Mouse (Mus musculus) CH12.LX (cell line): ENCODE data around the gene Npepps. TPM values are rescaled to one million over a fixed set of nuclear protein-coding genes. Genes with fewer than 3 reads are reported as not detected.

Source experiments
- DNase-seq: peaks from one replicate; pipeline ENCODE4 v3.0.0-alpha.2; 2013; ENCODE audit errors: extremely low read depth
- H3K27ac ChIP-seq: 2 replicates; pipeline ENCODE4 v1.5.1; 2012; ENCODE audit warnings: low read depth, mild to moderate bottlenecking, control low read depth, moderate library complexity; ENCODE audit not compliant: insufficient read depth
- H3K27me3 ChIP-seq: replicated peaks from 2 replicates; pipeline ENCODE3; 2012; ENCODE audit warnings: inconsistent platforms
- H3K36me3 ChIP-seq, 2 experiments: replicated peaks in 1 of 2; 2 replicates each; pipeline versions ENCODE3 to v1.6.1; 2012; ENCODE audit warnings: inconsistent platforms in 1 of 2, low read length in 1 of 2, mild to moderate bottlenecking in 1 of 2, mixed read lengths in 1 of 2, moderate library complexity in 1 of 2; ENCODE audit not compliant: control insufficient read depth in 1 of 2, insufficient read depth in 1 of 2
- H3K4me1 ChIP-seq, 2 experiments: 2 replicates each; pipeline ENCODE4 v1.6.1; 2012; ENCODE audit warnings: inconsistent platforms in 1 of 2, moderate library complexity in 1 of 2; ENCODE audit not compliant: insufficient read depth in 2 of 2, control insufficient read depth in 1 of 2
- H3K4me2 ChIP-seq: 2 replicates; pipeline ENCODE4 v1.6.1; 2012; ENCODE audit warnings: low read depth, mild to moderate bottlenecking, control low read depth; ENCODE audit not compliant: poor library complexity, insufficient read depth, severe bottlenecking
- H3K4me3 ChIP-seq, 3 experiments: fragments of 150-350 bp in 1 of 3; sonication (generic) in 1 of 3; replicated peaks in 1 of 3; 2 replicates each; pipeline versions ENCODE3 to v1.5.1; 2011 to 2012; ENCODE audit warnings: low read depth in 2 of 3, low read length in 2 of 3, mild to moderate bottlenecking in 2 of 3, moderate library complexity in 2 of 3, control low read depth in 1 of 3, improper control_type of control experiment in 1 of 3, inconsistent platforms in 1 of 3, mixed read lengths in 1 of 3; ENCODE audit not compliant: poor library complexity in 1 of 3
- H3K79me2 ChIP-seq: replicated peaks from 2 replicates; pipeline ENCODE4 v1.6.1; 2012; ENCODE audit warnings: mild to moderate bottlenecking, moderate library complexity; ENCODE audit not compliant: control insufficient read depth, poor library complexity, insufficient read depth, severe bottlenecking; ENCODE audit errors: extremely low read depth
- H3K9ac ChIP-seq: 2 replicates; pipeline ENCODE4 v1.6.1; 2012; ENCODE audit warnings: low read depth, mild to moderate bottlenecking, control low read depth, moderate library complexity; ENCODE audit not compliant: insufficient read depth
- H3K9me3 ChIP-seq: replicated peaks from 2 replicates; pipeline ENCODE3; 2012; ENCODE audit warnings: low read length, inconsistent platforms, mixed read lengths
- CHD1 ChIP-seq: IDR thresholded peaks from 2 replicates; pipeline ENCODE4 v1.6.1; 2012; ENCODE audit warnings: low read depth, low read length, improper control_type of control experiment, inconsistent platforms
- CHD2 ChIP-seq: IDR thresholded peaks from 2 replicates; pipeline ENCODE4 v1.6.1; 2011; ENCODE audit warnings: low read length, improper control_type of control experiment
- EP300 ChIP-seq: IDR thresholded peaks from 2 replicates; pipeline ENCODE4 v1.6.1; 2011; ENCODE audit warnings: low read length, improper control_type of control experiment
- GABPA ChIP-seq: IDR thresholded peaks from 2 replicates; pipeline ENCODE4 v1.6.1; 2012; ENCODE audit warnings: low read depth, low read length, improper control_type of control experiment, inconsistent platforms; ENCODE audit not compliant: insufficient replicate concordance
- IRF4 ChIP-seq: IDR thresholded peaks from 2 replicates; pipeline ENCODE4 v1.6.1; 2014; ENCODE audit warnings: low read depth, mild to moderate bottlenecking, inconsistent platforms, low read length, improper control_type of control experiment
- JUN ChIP-seq: IDR thresholded peaks from 2 replicates; pipeline ENCODE4 v1.6.1; 2011; ENCODE audit warnings: low read depth, mild to moderate bottlenecking, low read length, improper control_type of control experiment, moderate library complexity; ENCODE audit not compliant: insufficient read depth
- JUND ChIP-seq: conservative IDR thresholded peaks from 2 replicates; pipeline ENCODE4 v1.6.1; 2011; ENCODE audit warnings: low read depth, low read length, improper control_type of control experiment
- MAFK ChIP-seq: IDR thresholded peaks from 2 replicates; pipeline ENCODE4 v1.6.1; 2011; ENCODE audit warnings: low read length, improper control_type of control experiment; ENCODE audit not compliant: insufficient replicate concordance
- MEF2A ChIP-seq: IDR thresholded peaks from 2 replicates; pipeline ENCODE4 v1.6.1; 2014; ENCODE audit warnings: low read depth, mild to moderate bottlenecking, inconsistent platforms, low read length, improper control_type of control experiment, borderline replicate concordance
- MXI1 ChIP-seq: IDR thresholded peaks from 2 replicates; pipeline ENCODE4 v1.6.1; 2011; ENCODE audit warnings: mild to moderate bottlenecking, low read depth, low read length, improper control_type of control experiment
- POLR2A ChIP-seq: IDR thresholded peaks from 2 replicates; pipeline ENCODE4 v1.6.1; 2011; ENCODE audit warnings: low read depth, mild to moderate bottlenecking, improper control_type of control experiment, low read length
- RAD21 ChIP-seq: IDR thresholded peaks from 2 replicates; pipeline ENCODE4 v1.6.1; 2011; ENCODE audit warnings: low read depth, mild to moderate bottlenecking, low read length, improper control_type of control experiment, moderate library complexity
- RCOR1 ChIP-seq: conservative IDR thresholded peaks from 2 replicates; pipeline ENCODE4 v1.6.1; 2012; ENCODE audit warnings: low read depth, mild to moderate bottlenecking, inconsistent platforms, low read length, improper control_type of control experiment
- SIN3A ChIP-seq: IDR thresholded peaks from 2 replicates; pipeline ENCODE4 v1.6.1; 2012; ENCODE audit warnings: low read length, improper control_type of control experiment, inconsistent platforms
- TCF12 ChIP-seq: IDR thresholded peaks from 2 replicates; pipeline ENCODE4 v1.6.1; 2014; ENCODE audit warnings: low read depth, mild to moderate bottlenecking, inconsistent platforms, low read length, improper control_type of control experiment
- ZC3H11A ChIP-seq: IDR thresholded peaks from 2 replicates; pipeline ENCODE4 v1.6.1; 2012; ENCODE audit warnings: low read depth, mild to moderate bottlenecking, inconsistent platforms, low read length, improper control_type of control experiment
- ZKSCAN1 ChIP-seq: IDR thresholded peaks from 2 replicates; pipeline ENCODE4 v1.6.1; 2012; ENCODE audit warnings: low read depth, inconsistent platforms, low read length, improper control_type of control experiment, borderline replicate concordance
- ZMIZ1 ChIP-seq: IDR thresholded peaks from 2 replicates; pipeline ENCODE4 v1.6.1; 2012; ENCODE audit warnings: low read depth, mild to moderate bottlenecking, inconsistent platforms, low read length, improper control_type of control experiment
- dilution Hi-C: fragments of 300-500 bp; cut with MboI; formaldehyde crosslinking; loops from 2 replicates; pipeline ENCODE4 v1.14.3; 2020; ENCODE audit warnings: low sequenced_read_pairs; ENCODE audit not compliant: extremely low pct_unique_long_range_greater_than_20kb, extremely low pct_ligation_motif_present
- in situ Hi-C: fragments of 300-500 bp; cut with MboI; formaldehyde crosslinking; loops from 3 replicates; pipeline ENCODE4 v1.14.3; 2019; ENCODE audit warnings: low sequenced_read_pairs, low pct_ligation_motif_present, low pct_unique_long_range_greater_than_20kb, mixed read lengths
- polyA plus RNA-seq: library from polyadenylated mRNA; unstranded; fragments of >175 nt; gene quantifications from 2 replicates; pipeline ENCODE4 v1.2.1, GENCODE M21; 2012; ENCODE audit warnings: low read depth; ENCODE audit not compliant: insufficient read length
- total RNA-seq, 2 experiments: library from RNA; depleted of rRNA; stranded (reverse); fragments of 300-350 nt in 1 of 2; fragments of >200 nt in 1 of 2; gene quantifications; 2 replicates each; pipeline ENCODE4 v1.2.3; 2012 to 2014

Npepps gene
- total and polyA plus RNA-seq, 3 experiments, result 29.8 to 50.8 (median 42.5) TPM

DNA sequence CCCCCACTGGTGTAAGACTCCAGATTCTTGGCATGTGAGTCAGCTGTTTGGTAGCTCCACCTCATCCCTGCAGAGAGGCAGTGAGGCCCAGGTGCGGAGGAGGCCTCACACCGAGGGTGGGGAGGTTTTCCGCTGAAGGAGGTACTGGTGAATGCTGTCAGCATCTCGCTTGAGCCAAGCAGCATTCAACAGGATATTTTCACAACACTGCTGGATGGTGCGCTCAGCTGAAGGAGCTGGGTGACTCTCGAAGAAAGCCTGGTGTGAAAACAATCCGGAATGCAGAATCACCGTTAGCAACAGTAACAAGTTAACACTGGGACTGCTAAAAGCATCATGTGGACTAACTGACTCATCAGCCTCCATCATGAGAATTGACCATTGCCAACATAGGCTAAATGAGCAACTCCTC lies 73.4 kb downstream of the Npepps start:
- in situ Hi-C loops (no loop called here), dilution Hi-C loops (no loop called here)
- TF ChIP-seq SIN3A (no peak), EP300 (no peak), ZMIZ1 (no peak), CHD2 (no peak), ZC3H11A (no peak), MXI1 (no peak), RAD21 (no peak), JUND (no peak), IRF4 (no peak), MEF2A (no peak), ZKSCAN1 (no peak), MAFK (no peak), GABPA (no peak), TCF12 (no peak), JUN (no peak)
- H3K4me3 ChIP-seq, result no peak overlapping the region
- peaks cover 0 to 14% of the 10 kb centered on the region in 2 experiments; a peak in 2 of 4 replicates for H3K4me1 ChIP-seq
- H3K9me3 ChIP-seq, result no peaks in the 10 kb centered on the region
- DNase-seq, result no peak
- no peak overlapping the region for H3K27ac ChIP-seq
- no peak overlapping the region for H3K9ac ChIP-seq
- no peaks in the 10 kb centered on the region for H3K79me2 ChIP-seq
- peaks cover 26 to 58% of the 10 kb centered on the region in 2 experiments for H3K36me3 ChIP-seq
- no peaks in the 10 kb centered on the region for H3K27me3 ChIP-seq
- no peak overlapping the region for H3K4me2 ChIP-seq

DNA sequence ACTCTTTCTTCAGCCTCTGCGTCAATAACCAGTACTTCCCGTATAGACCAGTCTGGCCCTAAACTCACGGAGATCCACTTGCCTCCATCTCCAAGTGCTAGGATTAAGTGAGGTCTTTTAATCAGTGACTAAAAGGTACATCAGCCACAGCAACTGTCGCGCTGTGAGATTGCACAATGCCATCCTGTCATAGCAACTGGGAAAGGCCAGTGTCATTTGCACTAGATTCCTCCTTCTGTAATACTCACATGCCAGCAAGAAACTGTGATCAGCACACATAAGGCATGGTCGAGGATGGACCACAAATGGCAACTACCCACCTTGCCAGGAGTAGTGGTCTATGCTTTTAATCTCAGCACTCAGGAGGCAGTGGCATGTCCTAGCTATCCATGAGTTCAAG lies 80.9 kb downstream of the Npepps start:
- in situ Hi-C loops, result no loop called here
- no peak for TF ChIP-seq POLR2A
- TF ChIP-seq CHD2, result no peak
- TF ChIP-seq CHD1, result no peak
- TF ChIP-seq RAD21, result no peak
- no peak for TF ChIP-seq RCOR1

More for the DNA sequence above, 80.9 kb downstream of the Npepps start:
- H3K4me1 ChIP-seq, result peaks cover 6 to 15% of the 10 kb centered on the region in 2 experiments; a peak in 3 of 4 replicates
- H3K27ac ChIP-seq, result no peak overlapping the region
- no peaks in the 10 kb centered on the region for H3K79me2 ChIP-seq
- H3K4me2 ChIP-seq, result no peak overlapping the region
- H3K4me3 ChIP-seq, result no peak overlapping the region
- no peaks in the 10 kb centered on the region for H3K9me3 ChIP-seq
- DNase-seq, result no peak
- peaks cover 0 to 3% of the 10 kb centered on the region in 2 experiments for H3K36me3 ChIP-seq
- H3K27me3 ChIP-seq, result no peaks in the 10 kb centered on the region
- H3K9ac ChIP-seq, result no peak overlapping the region
- dilution Hi-C loops, result no loop called here
